ENCODE assay signal across 9 mouse cellular contexts in the genomic region with DNA sequence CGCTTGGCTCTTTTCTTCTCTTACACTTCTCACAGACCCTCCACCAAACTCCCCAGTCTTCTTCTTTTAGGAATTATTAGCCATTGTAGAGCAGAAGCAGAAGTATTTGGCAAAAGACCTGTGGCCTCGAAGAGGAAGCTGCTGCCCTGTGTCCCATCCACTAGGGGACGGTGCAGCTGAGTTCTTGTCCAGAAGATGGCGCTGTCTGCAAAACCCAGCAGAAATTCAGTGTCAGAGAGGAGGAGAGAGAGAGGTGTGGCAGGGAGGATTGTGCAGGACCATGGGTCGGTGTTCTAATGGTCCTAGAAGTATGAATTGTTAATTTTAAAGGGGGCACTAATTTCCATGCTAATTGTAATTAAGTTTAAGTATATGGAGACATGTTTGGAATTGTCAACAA. TPM values are rescaled to one million over a fixed set of nuclear protein-coding genes. Genes with fewer than 3 reads are reported as not detected.
DNase-seq lines count a peak whose midpoint lies in the region; ATAC-seq and TF ChIP-seq lines count a peak whose summit lies in the region.
"Had no signal": no experiment of that assay in that cellular context is flagged by ENCODE, and none has a peak within 500 bp of the region (broad histone marks: within the 10 kb centered on the region; RNA-seq: fewer than 3 reads in every experiment).

No protein-coding gene starts in this region.

- H3K27me3 ChIP-seq in forebrain, embryonic 10.5 days (ENCODE audit: poor library complexity, severe bottlenecking) = no peaks in the 10 kb centered on the region
- no peaks in the 10 kb centered on the region for H3K27me3 ChIP-seq in forebrain, embryonic 12.5 days
- H3K27me3 ChIP-seq in spleen, adult 2 months (ENCODE audit: control insufficient read depth, insufficient read depth, low read length) = no peaks in the 10 kb centered on the region
- H3K27me3 ChIP-seq in hindbrain, postnatal 0 days (ENCODE audit: insufficient read depth, low read length) = no peaks in the 10 kb centered on the region
- peaks cover 2% of the 10 kb centered on the region; the same call in 1 of the 2 replicates for H3K27me3 ChIP-seq in liver, adult 2 months (ENCODE audit: control insufficient read depth, insufficient read depth, low read length)
- H3K27me3 ChIP-seq: hindbrain, embryonic 15.5 days had no signal

- no peaks in the 10 kb centered on the region for H3K36me3 ChIP-seq in forebrain, embryonic 10.5 days (replicated peaks)
- H3K36me3 ChIP-seq in forebrain, embryonic 12.5 days (replicated peaks) = no peaks in the 10 kb centered on the region
- H3K36me3 ChIP-seq in spleen, adult 2 months (ENCODE audit: control insufficient read depth, insufficient read depth, low read length) = no peaks in the 10 kb centered on the region
- H3K36me3 ChIP-seq in hindbrain, postnatal 0 days (ENCODE audit: insufficient read depth, low read length) = no peaks in the 10 kb centered on the region
- no peaks in the 10 kb centered on the region for H3K36me3 ChIP-seq in liver, adult 2 months (ENCODE audit: control insufficient read depth, insufficient read depth, low read length)
- H3K36me3 ChIP-seq: hindbrain, embryonic 15.5 days had no signal

- no peak overlapping the region for H3K4me2 ChIP-seq in forebrain, embryonic 12.5 days
- H3K4me2 ChIP-seq in hindbrain, postnatal 0 days (ENCODE audit: low read depth, low read length) = no peak overlapping the region
- H3K4me2 ChIP-seq: hindbrain, embryonic 15.5 days had no signal

- DNase-seq in forebrain, embryonic 10.5 days (ENCODE audit: extremely low spot score, low spot score) = peak; percentile 55
- peak; percentile 25 to 26 for DNase-seq in spleen, adult 2 months (ENCODE audit: low read depth in 1 of 2, low spot score in 2 of 2)
- no peak for DNase-seq in spleen, adult 12 weeks (ENCODE audit: low spot score)
- DNase-seq in cerebellum, postnatal 14 days = peak; percentile 82 to 87
- peak; percentile 66 for DNase-seq in hindbrain, postnatal 0 days (ENCODE audit: low spot score)
- peak; percentile 13 for DNase-seq in liver, adult 2 months (ENCODE audit: extremely low read depth, low read depth, low spot score)
- peak; percentile 47 to 68 for DNase-seq in right cerebral cortex, postnatal 10 days (ENCODE audit: low spot score in 2 of 2)

- no peaks in the 10 kb centered on the region for H3K4me1 ChIP-seq in forebrain, embryonic 10.5 days
- H3K4me1 ChIP-seq in forebrain, embryonic 12.5 days = no peaks in the 10 kb centered on the region
- no peaks in the 10 kb centered on the region; the same call in 1 of the 2 replicates for H3K4me1 ChIP-seq in spleen, adult 2 months (ENCODE audit: control insufficient read depth, insufficient read depth, insufficient read length)
- no peaks in the 10 kb centered on the region for H3K4me1 ChIP-seq in hindbrain, postnatal 0 days (ENCODE audit: insufficient read depth, low read length)
- H3K4me1 ChIP-seq in liver, adult 2 months (ENCODE audit: control insufficient read depth, insufficient read depth, low read length) = no peaks in the 10 kb centered on the region
- H3K4me1 ChIP-seq: hindbrain, embryonic 15.5 days had no signal

- H3K27ac ChIP-seq in forebrain, embryonic 10.5 days = no peak overlapping the region
- no peak overlapping the region for H3K27ac ChIP-seq in forebrain, embryonic 12.5 days
- H3K27ac ChIP-seq in spleen, adult 2 months (ENCODE audit: insufficient read depth, low read length) = no peak overlapping the region
- no peak overlapping the region for H3K27ac ChIP-seq in hindbrain, postnatal 0 days
- no peak overlapping the region for H3K27ac ChIP-seq in liver, adult 2 months (replicated peaks; ENCODE audit: insufficient read depth, low read depth, low read length)
- H3K27ac ChIP-seq: hindbrain, embryonic 15.5 days had no signal

- no peaks in the 10 kb centered on the region for H3K79me2 ChIP-seq in liver, adult 2 months (ENCODE audit: control insufficient read depth, insufficient read depth, low read length)

- WGBS in forebrain, embryonic 10.5 days = 36% methylated on average over 5 of the region's 5 CpGs
- 31% methylated on average over 5 of the region's 5 CpGs for WGBS in forebrain, embryonic 12.5 days
- WGBS in spleen, adult 2 months = 27% methylated on average over 5 of the region's 5 CpGs
- 29% methylated on average over 5 of the region's 5 CpGs for WGBS in hindbrain, postnatal 0 days
- WGBS in liver, adult 2 months = 31% methylated on average over 5 of the region's 5 CpGs

- no peaks in the 10 kb centered on the region for H3K9me3 ChIP-seq in forebrain, embryonic 10.5 days
- no peaks in the 10 kb centered on the region for H3K9me3 ChIP-seq in forebrain, embryonic 12.5 days
- no peaks in the 10 kb centered on the region for H3K9me3 ChIP-seq in hindbrain, postnatal 0 days (ENCODE audit: low read length)
- H3K9me3 ChIP-seq: hindbrain, embryonic 15.5 days had no signal

- no peak for TF ChIP-seq POLR2A in spleen, adult 2 months (IDR thresholded peaks at IDR 0.05; ENCODE audit: low read depth, low read length)
- no peak for TF ChIP-seq POLR2A in liver, adult 2 months (IDR thresholded peaks at IDR 0.05; ENCODE audit: extremely low read depth, insufficient read depth, low read length)

- ATAC-seq in forebrain, embryonic 12.5 days (ENCODE audit: low FRiP score) = no peak
- peak; percentile 61; the same call in 1 of the 2 replicates for ATAC-seq in hindbrain, postnatal 0 days

- peak; percentile 71; the same call in 1 of the 2 replicates for TF ChIP-seq CTCF in spleen, adult 2 months (IDR thresholded peaks at IDR 0.05; ENCODE audit: extremely low read depth, insufficient read depth, insufficient read length, insufficient replicate concordance)
- TF ChIP-seq CTCF in hindbrain, postnatal 0 days (IDR thresholded peaks at IDR 0.05; ENCODE audit: low read depth) = peak; percentile 96
- peak; percentile 79 for TF ChIP-seq CTCF in liver, adult 2 months (IDR thresholded peaks at IDR 0.05; ENCODE audit: low read depth, low read length)

- H3K4me3 ChIP-seq in forebrain, embryonic 10.5 days = no peak overlapping the region
- H3K4me3 ChIP-seq in forebrain, embryonic 12.5 days (replicated peaks) = no peak overlapping the region
- no peak overlapping the region for H3K4me3 ChIP-seq in spleen, adult 2 months (ENCODE audit: extremely low read depth, insufficient read depth, insufficient read length)
- no peak overlapping the region for H3K4me3 ChIP-seq in hindbrain, postnatal 0 days (ENCODE audit: low read length)
- no peak overlapping the region for H3K4me3 ChIP-seq in liver, adult 2 months (ENCODE audit: insufficient read depth, low read depth, low read length)
- H3K4me3 ChIP-seq: hindbrain, embryonic 15.5 days had no signal

- no peak overlapping the region for H3K9ac ChIP-seq in forebrain, embryonic 12.5 days
- H3K9ac ChIP-seq in hindbrain, postnatal 0 days (replicated peaks; ENCODE audit: low read length) = no peak overlapping the region
- no peak overlapping the region for H3K9ac ChIP-seq in liver, adult 2 months (ENCODE audit: low read depth, low read length)
- H3K9ac ChIP-seq: hindbrain, embryonic 15.5 days had no signal

RNA-seq across cellular contexts. Expression of gene Emp1, which starts 55.1 kb away (rescaled TPM):
- polyA plus RNA-seq in forebrain, embryonic 10.5 days (2016; fragmentation: Nextera tagmentation; extraction: Ambion mirVana) = 3.4 and 5.1 TPM in 2 replicates
- 6.7 and 7.9 TPM in 2 replicates for polyA plus RNA-seq in forebrain, embryonic 12.5 days (2016; fragmentation: Nextera tagmentation; extraction: Ambion mirVana)
- 10.5 and 18.1 TPM in 2 replicates for polyA plus RNA-seq in spleen, adult 2 months (2012; rRNA removed)
- total RNA-seq in hindbrain, postnatal 0 days (2014; rRNA removed) = 40.2 and 53.2 TPM in 2 replicates
- 7.8 and 8.6 TPM in 2 replicates for polyA plus RNA-seq in hindbrain, postnatal 0 days (2015; fragmentation: Nextera tagmentation; extraction: Ambion mirVana)
- 1.3 and 1.7 TPM in 2 replicates for total RNA-seq in liver, adult 2 months (2014; rRNA removed)
- 2.9 and 3.0 TPM in 2 replicates for polyA plus RNA-seq in liver, adult 2 months (2012; rRNA removed)
